Mouse (Mus musculus) MEL (cell line): ENCODE measurements around the gene Ctns. TPM values are rescaled to one million over a fixed set of nuclear protein-coding genes. Genes with fewer than 3 reads are reported as not detected.
A peak's percentile ranks its signal among the peaks of the same experiment; 100 is the strongest.

Experiments
- DNase-seq: peaks from one replicate; pipeline ENCODE4 v3.0.0; 2011; ENCODE audit warnings: low read depth, low spot score
- H3K27ac ChIP-seq: 2 replicates; pipeline ENCODE4 v1.5.1; 2012; ENCODE audit warnings: low read depth, mild to moderate bottlenecking, control low read depth, low read length, moderate library complexity; ENCODE audit not compliant: control insufficient read depth
- H3K27me3 ChIP-seq, 2 experiments: fragments of 150-350 bp in 1 of 2; sonication (generic) in 1 of 2; 2 replicates each; pipeline ENCODE4 v1.6.1; 2012; ENCODE audit warnings: low read length in 2 of 2, mild to moderate bottlenecking in 2 of 2, improper control_type of control experiment in 1 of 2, moderate library complexity in 1 of 2; ENCODE audit not compliant: insufficient read depth in 2 of 2, control insufficient read depth in 1 of 2
- H3K36me3 ChIP-seq, 2 experiments: 2 replicates each; pipeline ENCODE4 v1.6.1; 2012 to 2014; ENCODE audit warnings: low read length in 2 of 2, improper control_type of control experiment in 1 of 2, inconsistent platforms in 1 of 2, mild to moderate bottlenecking in 1 of 2; ENCODE audit not compliant: insufficient read depth in 2 of 2, control insufficient read depth in 1 of 2
- H3K4me1 ChIP-seq, 2 experiments: fragments of 150-350 bp in 1 of 2; sonication (generic) in 1 of 2; 2 replicates each; pipeline ENCODE4 v1.6.1; 2012; ENCODE audit warnings: low read length in 2 of 2, improper control_type of control experiment in 1 of 2, mild to moderate bottlenecking in 1 of 2; ENCODE audit not compliant: insufficient read depth in 2 of 2, control insufficient read depth in 1 of 2
- H3K4me3 ChIP-seq, 2 experiments: fragments of 150-350 bp in 1 of 2; sonication (generic) in 1 of 2; 2 replicates each; pipeline ENCODE4 v1.5.1; 2012; ENCODE audit warnings: low read depth in 2 of 2, low read length in 2 of 2, mild to moderate bottlenecking in 2 of 2, moderate library complexity in 2 of 2, control low read depth in 1 of 2, improper control_type of control experiment in 1 of 2; ENCODE audit not compliant: control insufficient read depth in 1 of 2, insufficient read depth in 1 of 2
- H3K79me2 ChIP-seq: 2 replicates; pipeline ENCODE4 v1.6.1; 2012; ENCODE audit warnings: mild to moderate bottlenecking, low read length, moderate library complexity; ENCODE audit not compliant: control insufficient read depth, poor library complexity, insufficient read depth
- H3K9ac ChIP-seq: 2 replicates; pipeline ENCODE4 v1.6.1; 2012; ENCODE audit warnings: low read depth, mild to moderate bottlenecking, control low read depth, low read length, moderate library complexity; ENCODE audit not compliant: control insufficient read depth, poor library complexity, severe bottlenecking
- H3K9me3 ChIP-seq: fragments of 150-350 bp; sonication (generic); replicated peaks from 2 replicates; pipeline ENCODE4 v1.6.1; 2012; ENCODE audit warnings: mild to moderate bottlenecking, low read length, improper control_type of control experiment, moderate library complexity; ENCODE audit not compliant: insufficient read depth
- BHLHE40 ChIP-seq: IDR thresholded peaks from 2 replicates; pipeline ENCODE4 v1.6.1; 2012; ENCODE audit warnings: low read depth, mild to moderate bottlenecking, inconsistent platforms, low read length, improper control_type of control experiment, borderline replicate concordance
- CHD2 ChIP-seq: IDR thresholded peaks from 2 replicates; pipeline ENCODE4 v1.6.1; 2011; ENCODE audit warnings: low read length, improper control_type of control experiment
- CTCF ChIP-seq, 3 experiments: IDR thresholded peaks in 2 of 3; conservative IDR thresholded peaks in 1 of 3; 2 replicates each; pipeline ENCODE4 v1.5.1; 2011 to 2012; ENCODE audit warnings: low read length in 3 of 3, low read depth in 2 of 3, mild to moderate bottlenecking in 2 of 3, improper control_type of control experiment in 1 of 3, inconsistent platforms in 1 of 3, mixed read lengths in 1 of 3, moderate library complexity in 1 of 3; ENCODE audit not compliant: control insufficient read depth in 1 of 3, insufficient read depth in 1 of 3, poor library complexity in 1 of 3, severe bottlenecking in 1 of 3
- ELF1 ChIP-seq: IDR thresholded peaks from 2 replicates; pipeline ENCODE4 v1.6.1; 2014; ENCODE audit warnings: low read depth, mild to moderate bottlenecking, inconsistent platforms, low read length, improper control_type of control experiment, moderate library complexity
- EP300 ChIP-seq, 2 experiments: IDR thresholded peaks; 2 replicates each; pipeline ENCODE4 v1.6.1; 2011; ENCODE audit warnings: improper control_type of control experiment in 2 of 2, low read length in 2 of 2, low read depth in 1 of 2, mild to moderate bottlenecking in 1 of 2
- GABPA ChIP-seq: IDR thresholded peaks from 2 replicates; pipeline ENCODE4 v1.6.1; 2012; ENCODE audit warnings: low read depth, mild to moderate bottlenecking, inconsistent platforms, low read length, improper control_type of control experiment, moderate library complexity
- HCFC1 ChIP-seq: IDR thresholded peaks from 2 replicates; pipeline ENCODE4 v1.6.1; 2012; ENCODE audit warnings: low read depth, mild to moderate bottlenecking, inconsistent platforms, low read length, improper control_type of control experiment, moderate library complexity
- KAT2A ChIP-seq: conservative IDR thresholded peaks from 2 replicates; pipeline ENCODE4 v1.6.1; 2012; ENCODE audit warnings: low read depth, low read length, improper control_type of control experiment, inconsistent platforms
- MAFK ChIP-seq: IDR thresholded peaks from 2 replicates; pipeline ENCODE4 v1.6.1; 2011; ENCODE audit warnings: low read depth, mild to moderate bottlenecking, low read length, improper control_type of control experiment, borderline replicate concordance
- MAX ChIP-seq: IDR thresholded peaks from 2 replicates; pipeline ENCODE4 v1.6.1; 2011; ENCODE audit warnings: low read length, improper control_type of control experiment
- MAZ ChIP-seq: IDR thresholded peaks from 2 replicates; pipeline ENCODE4 v1.6.1; 2012; ENCODE audit warnings: low read depth, mild to moderate bottlenecking, inconsistent platforms, low read length, improper control_type of control experiment
- RAD21 ChIP-seq: IDR thresholded peaks from 2 replicates; pipeline ENCODE4 v1.6.1; 2011; ENCODE audit warnings: mild to moderate bottlenecking, low read depth, low read length, improper control_type of control experiment
- RCOR1 ChIP-seq: IDR thresholded peaks from 2 replicates; pipeline ENCODE4 v1.6.1; 2012; ENCODE audit warnings: low read depth, mild to moderate bottlenecking, inconsistent platforms, low read length, improper control_type of control experiment
- SIN3A ChIP-seq: IDR thresholded peaks from 2 replicates; pipeline ENCODE4 v1.6.1; 2012; ENCODE audit warnings: low read length, improper control_type of control experiment, inconsistent platforms
- SMC3 ChIP-seq: IDR thresholded peaks from 2 replicates; pipeline ENCODE4 v1.6.1; 2011; ENCODE audit warnings: low read depth, low read length, improper control_type of control experiment
- TBP ChIP-seq: IDR thresholded peaks from 2 replicates; pipeline ENCODE4 v1.8.0; 2011; ENCODE audit warnings: low read depth, low read length, improper control_type of control experiment
- UBTF ChIP-seq: IDR thresholded peaks from 2 replicates; pipeline ENCODE4 v1.6.1; 2012; ENCODE audit warnings: low read depth, mild to moderate bottlenecking, inconsistent platforms, low read length, improper control_type of control experiment, moderate library complexity, borderline replicate concordance; ENCODE audit not compliant: insufficient read depth
- USF1 ChIP-seq: IDR thresholded peaks from 2 replicates; pipeline ENCODE4 v1.6.1; 2014; ENCODE audit warnings: low read depth, mild to moderate bottlenecking, inconsistent platforms, low read length, improper control_type of control experiment, moderate library complexity
- ZKSCAN1 ChIP-seq: IDR thresholded peaks from 2 replicates; pipeline ENCODE4 v1.6.1; 2012; ENCODE audit warnings: low read depth, mild to moderate bottlenecking, inconsistent platforms, low read length, improper control_type of control experiment, moderate library complexity
- polyA plus RNA-seq, 2 experiments: library from polyadenylated mRNA; stranded (reverse) in 1 of 2; unstranded in 1 of 2; fragments of >175 nt in 1 of 2; fragments of >200 nt in 1 of 2; gene quantifications; 2 replicates each; pipeline versions ENCODE4 v1.2.1 to v1.2.4; 2012; ENCODE audit warnings: low replicate concordance in 2 of 2, low read depth in 1 of 2; ENCODE audit not compliant: insufficient read length in 2 of 2, insufficient read depth in 1 of 2, missing spikeins in 1 of 2
- total RNA-seq: library from RNA; depleted of rRNA; stranded (reverse); fragments of 300-350 nt; gene quantifications from 2 replicates; pipeline ENCODE4 v1.2.3, GENCODE M21; 2012

Ctns gene
- total and polyA plus RNA-seq, 3 experiments, result 5.4 to 9.4 TPM; not detected in 1

- no peak for TF ChIP-seq EP300 (IDR thresholded peaks at IDR 0.05; ENCODE audit: low read depth in 1 of 2, low read length in 2 of 2)
- no peak for TF ChIP-seq SMC3
- TF ChIP-seq CTCF (IDR thresholded peaks at IDR 0.05 in 2 of 3, conservative IDR thresholded peaks at IDR 0.05 in 1 of 3; ENCODE audit: control insufficient read depth in 1 of 3, insufficient read depth in 1 of 3, low read depth in 2 of 3, low read length in 3 of 3, poor library complexity in 1 of 3, severe bottlenecking in 1 of 3), result no peak
- no peaks in the 10 kb centered on the region for H3K36me3 ChIP-seq
- H3K79me2 ChIP-seq, result no peaks in the 10 kb centered on the region
- H3K4me1 ChIP-seq, result no peaks in the 10 kb centered on the region
- no peak for DNase-seq
- H3K9me3 ChIP-seq, result no peaks in the 10 kb centered on the region
- H3K27ac ChIP-seq, result no peak overlapping the region
- no peak overlapping the region for H3K4me3 ChIP-seq
- H3K27me3 ChIP-seq, result no peaks in the 10 kb centered on the region
- H3K9ac ChIP-seq, result no peak overlapping the region
Measured at GRCm38 (mm10) chr11:73225856-73226255, 27.0 kb upstream of the Ctns start.

GRCm38 (mm10) chr11:73223966-73224365 lies 25.1 kb upstream of the Ctns start:
- Histone ChIP-seq H3K79me2 (no peaks in the 10 kb centered on the region), H3K9ac (no peak overlapping the region), H3K9me3 (no peaks in the 10 kb centered on the region), H3K27me3 (no peaks in the 10 kb centered on the region), H3K36me3 (no peaks in the 10 kb centered on the region), H3K4me1 (no peaks in the 10 kb centered on the region), H3K27ac (no peak overlapping the region), H3K4me3 (no peak overlapping the region)
- TF ChIP-seq KAT2A (no peak), MAZ (no peak), CTCF (IDR thresholded peaks at IDR 0.05 in 2 of 3, conservative IDR thresholded peaks at IDR 0.05 in 1 of 3; ENCODE audit: control insufficient read depth in 1 of 3, insufficient read depth in 1 of 3, low read depth in 2 of 3, low read length in 3 of 3, poor library complexity in 1 of 3, severe bottlenecking in 1 of 3) (peak in 2 of 3 experiments; percentile 12 to 40; a peak in 2 of 6 replicates), SMC3 (peak; percentile 25)
- DNase-seq, result peak; percentile 18

DNA sequence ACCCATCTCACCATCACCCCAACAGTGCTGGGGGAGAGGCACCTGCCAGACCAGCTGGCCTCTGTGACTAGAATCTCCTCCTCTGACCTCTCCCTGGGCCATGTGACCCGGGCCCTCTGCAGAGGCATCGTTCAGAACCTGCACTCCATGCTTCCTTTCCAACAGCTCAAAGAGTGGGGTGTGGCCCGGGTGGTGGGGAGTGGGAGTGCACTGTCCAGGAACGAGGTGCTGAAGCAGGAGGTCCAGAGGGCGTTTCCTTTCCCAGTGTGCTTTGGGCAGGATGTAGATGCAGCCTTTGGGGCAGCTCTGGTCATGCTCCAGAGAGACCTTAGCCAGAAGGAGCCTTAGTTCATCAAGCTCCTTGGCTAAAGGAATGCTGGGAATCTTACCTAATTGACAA lies 24.0 kb upstream of the Ctns start:
- no peaks in the 10 kb centered on the region for H3K79me2 ChIP-seq
- H3K4me1 ChIP-seq, result no peaks in the 10 kb centered on the region
- no peak overlapping the region for H3K4me3 ChIP-seq
- H3K9ac ChIP-seq, result no peak overlapping the region
- DNase-seq, result no peak
- H3K9me3 ChIP-seq, result no peaks in the 10 kb centered on the region
- H3K27me3 ChIP-seq, result no peaks in the 10 kb centered on the region
- no peak overlapping the region for H3K27ac ChIP-seq
- TF ChIP-seq TBP (no peak), USF1 (no peak), MAFK (no peak), UBTF (no peak), GABPA (no peak), MAZ (no peak), RAD21 (no peak), KAT2A (no peak), HCFC1 (no peak), BHLHE40 (no peak), ELF1 (no peak), CHD2 (no peak), RCOR1 (no peak), CTCF (IDR thresholded peaks at IDR 0.05 in 2 of 3, conservative IDR thresholded peaks at IDR 0.05 in 1 of 3; ENCODE audit: control insufficient read depth in 1 of 3, insufficient read depth in 1 of 3, low read depth in 2 of 3, low read length in 3 of 3, poor library complexity in 1 of 3, severe bottlenecking in 1 of 3) (no peak), ZKSCAN1 (no peak), MAX (no peak), SIN3A (no peak)
- H3K36me3 ChIP-seq, result no peaks in the 10 kb centered on the region
